Mouse (Mus musculus): ENCODE measurements at regions not wholly inside any gene's neighbourhood (a gene's known extent, or its start where the extent isn't known, plus 50 kb on each side); places are given as distances from the start of the nearest gene placed in this dataset.

DNA sequence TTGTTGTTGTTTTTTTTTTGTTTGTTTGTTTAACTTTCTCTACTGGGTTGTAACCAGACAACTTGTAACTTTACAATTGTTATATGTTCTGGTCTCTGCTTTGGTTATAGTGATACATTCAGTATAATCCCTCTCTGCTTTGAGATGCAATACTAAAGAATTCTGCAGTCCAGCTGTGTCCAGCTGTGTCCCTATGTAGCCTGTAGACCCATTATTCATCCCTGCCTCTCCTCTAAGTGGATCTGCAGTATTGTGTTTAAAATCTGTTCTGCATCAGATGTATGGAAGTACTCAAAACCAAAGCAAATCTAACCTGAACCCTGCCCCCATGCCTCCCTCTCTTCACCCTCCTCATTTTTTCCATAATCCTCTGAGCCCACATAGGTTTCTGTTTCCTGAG is 279.6 kb downstream of the Rps29 start:
- DNase-seq, result no peak

DNA sequence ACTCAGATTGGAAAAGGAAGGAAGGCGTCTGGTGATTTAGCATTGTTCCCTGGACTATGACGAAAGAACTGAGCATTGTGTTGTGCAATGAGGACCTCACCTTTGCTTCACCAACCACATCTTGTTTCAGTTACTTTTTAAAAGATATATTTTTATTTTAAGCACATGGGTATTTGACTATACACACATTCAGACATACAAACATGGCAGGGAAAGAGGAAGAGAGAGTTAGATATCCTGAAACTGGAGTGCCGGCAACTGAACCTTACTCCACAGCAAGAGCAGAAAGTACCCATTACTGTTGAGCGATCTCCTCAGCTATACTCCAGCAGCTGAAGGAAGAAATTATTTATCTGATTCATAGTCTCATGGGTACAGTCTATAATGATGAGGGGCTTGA is 287.7 kb downstream of the Rps29 start:
- DNase-seq, result no peak

GRCm38 (mm10) chr12:68862991-68863356 is 296.0 kb downstream of the Rps29 start:
- DNase-seq, result no peak

DNA sequence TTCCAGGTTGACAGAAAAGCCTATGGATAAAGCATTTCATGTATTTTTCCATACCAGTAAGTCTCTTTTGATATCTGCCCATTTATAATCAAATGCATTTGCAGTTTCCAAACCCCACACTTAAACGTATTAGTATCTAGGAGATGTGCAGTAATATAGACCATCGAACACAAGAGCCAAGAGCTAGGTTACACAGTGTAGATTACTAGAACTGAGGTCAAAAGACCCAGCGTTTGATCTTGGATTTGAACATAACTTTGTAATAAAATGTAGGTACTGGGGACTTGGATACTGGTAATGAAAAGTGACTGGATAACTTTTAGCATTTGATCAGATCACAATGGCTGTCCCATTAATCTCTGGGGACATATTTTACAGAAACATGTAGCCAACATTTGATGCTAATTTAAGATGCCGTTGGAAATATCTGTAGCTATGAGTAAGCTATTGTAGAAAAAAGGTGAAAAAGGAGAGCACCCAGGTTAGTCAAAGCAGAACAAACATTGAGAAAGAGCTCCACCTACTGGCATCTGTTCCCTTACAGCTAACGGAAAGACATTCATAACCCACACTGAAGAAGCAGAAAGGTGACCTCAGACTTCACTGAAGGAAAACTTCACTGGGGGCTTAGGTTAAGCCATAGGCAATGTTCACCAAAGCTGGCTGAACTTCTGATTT is 296.5 kb downstream of the Rps29 start:
- DNase-seq, result peak; percentile 39

DNA sequence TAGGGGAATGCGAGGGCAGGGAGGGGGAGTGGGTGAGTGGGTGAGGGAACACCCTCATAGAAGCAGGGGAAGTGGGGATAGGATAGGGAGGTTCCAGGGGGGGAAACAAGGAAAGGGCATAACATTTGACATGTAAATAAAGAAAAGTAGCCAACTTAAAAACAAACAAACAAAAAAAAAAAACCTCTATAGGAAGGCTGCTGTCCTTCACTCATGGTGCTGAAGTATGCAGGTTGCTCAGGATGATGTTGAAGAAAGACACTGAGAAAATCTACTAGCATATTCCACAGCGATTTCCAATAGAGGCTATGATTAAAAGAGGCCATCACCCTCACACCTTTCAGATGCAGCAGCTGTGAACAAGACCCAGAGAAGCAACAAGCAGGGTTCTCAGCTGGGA is 298.7 kb downstream of the Rps29 start:
- no peak for DNase-seq

- DNase-seq, result no peak
These were observed 309.3 kb downstream of the Rps29 start for GRCm38 (mm10) chr12:68849616-68850140.

GRCm38 (mm10) chr12:68840815-68841214 is 318.2 kb downstream of the Rps29 start:
- no peak for DNase-seq

- no peak for DNase-seq
These were observed 318.8 kb downstream of the Rps29 start for GRCm38 (mm10) chr12:68840156-68840555.

- DNase-seq, result no peak
These were observed 323.0 kb downstream of the Rps29 start for GRCm38 (mm10) chr12:68836023-68836422.

- DNase-seq, result no peak
These were observed 325.1 kb downstream of the Rps29 start for GRCm38 (mm10) chr12:68833914-68834313.

- DNase-seq, result no peak
These were observed 329.6 kb downstream of the Rps29 start for GRCm38 (mm10) chr12:68829404-68829803.

GRCm38 (mm10) chr12:68827549-68828249 is 331.3 kb downstream of the Rps29 start:
- DNase-seq, result no peak

DNA sequence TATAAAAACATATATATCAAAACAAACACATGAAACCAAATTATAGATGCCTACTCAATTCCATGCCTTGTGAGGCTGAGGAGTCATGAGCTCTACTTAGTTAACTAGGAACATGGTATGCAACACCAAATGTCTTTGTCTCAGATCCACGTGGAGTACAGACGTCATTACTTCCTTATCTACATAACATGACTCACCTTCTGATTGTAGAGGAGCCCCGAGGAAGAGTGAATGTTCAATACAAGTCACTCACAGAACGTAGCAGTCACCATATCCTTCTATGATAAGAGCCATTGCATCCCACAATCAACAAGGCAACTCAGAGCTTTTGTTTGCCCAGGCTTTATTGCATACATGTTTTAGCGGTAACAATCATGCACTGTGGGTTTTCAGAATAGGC is 364.6 kb downstream of the Rps29 start:
- no peak for DNase-seq

DNA sequence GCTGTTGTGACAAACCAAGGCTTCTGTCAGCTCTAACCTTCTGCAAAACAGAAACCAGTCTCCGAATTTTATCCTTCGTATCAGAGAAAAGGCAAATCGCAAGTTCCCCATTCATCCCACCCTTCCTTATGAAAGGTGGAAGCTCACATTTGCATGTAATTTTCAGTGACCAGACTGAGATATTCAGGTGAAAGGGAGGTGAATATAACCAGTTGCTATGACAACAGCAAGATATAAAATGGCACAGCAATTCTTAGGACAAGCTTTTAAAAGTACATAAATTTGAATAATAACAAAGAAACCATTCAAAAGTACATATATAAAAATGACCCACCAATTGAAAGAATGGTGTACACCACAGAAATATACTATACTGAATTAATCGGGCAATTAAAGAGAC is 375.4 kb downstream of the Rps29 start:
- no peak for DNase-seq

GRCm38 (mm10) chr12:68775503-68775902 is 383.5 kb downstream of the Rps29 start:
- DNase-seq, result no peak

DNA sequence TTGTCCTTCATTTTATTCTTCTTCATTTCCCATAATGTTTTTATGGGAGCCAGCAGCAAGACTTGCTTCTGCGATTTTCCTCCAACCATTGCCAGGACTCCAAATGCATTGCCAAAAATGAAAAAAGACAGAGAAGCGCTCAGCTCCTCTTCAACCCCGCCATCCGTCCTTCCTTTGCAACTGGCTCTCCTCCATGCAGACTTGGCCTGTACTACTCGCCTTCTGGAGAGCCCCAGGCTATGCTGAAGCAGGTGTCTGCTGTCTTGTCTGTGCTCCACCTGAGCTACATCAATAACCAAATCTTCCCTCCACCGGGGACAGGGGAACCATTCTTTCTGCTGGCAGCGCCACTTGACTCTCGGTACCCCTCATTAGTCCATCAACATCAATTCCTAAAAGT is 384.2 kb downstream of the Rps29 start:
- no peak for DNase-seq

GRCm38 (mm10) chr12:68758263-68759020 is 400.5 kb downstream of the Rps29 start:
- no peak for DNase-seq

GRCm38 (mm10) chr12:68728882-68729281 is 430.1 kb downstream of the Rps29 start:
- no peak for DNase-seq

GRCm38 (mm10) chr12:68718946-68719345 is 440.0 kb downstream of the Rps29 start:
- DNase-seq, result no peak

- DNase-seq, result no peak
These were observed 464.4 kb downstream of the Rps29 start for GRCm38 (mm10) chr12:68694275-68695267.

- no peak for DNase-seq
These were observed 470.7 kb downstream of the Rps29 start for GRCm38 (mm10) chr12:68688262-68688661.

- no peak for DNase-seq
These were observed 475.1 kb downstream of the Rps29 start for GRCm38 (mm10) chr12:68683897-68684296.
